Mouse (Mus musculus) CH12.LX (cell line): ENCODE results near the gene S100a13. TPM values are rescaled to one million over a fixed set of nuclear protein-coding genes. Genes with fewer than 3 reads are reported as not detected.
A peak's percentile ranks its signal among the peaks of the same experiment; 100 is the strongest.

Experiments
- DNase-seq: peaks from one replicate; pipeline ENCODE4 v3.0.0-alpha.2; 2013; ENCODE audit errors: extremely low read depth
- H3K27ac ChIP-seq: 2 replicates; pipeline ENCODE4 v1.5.1; 2012; ENCODE audit warnings: low read depth, mild to moderate bottlenecking, control low read depth, moderate library complexity; ENCODE audit not compliant: insufficient read depth
- H3K27me3 ChIP-seq: replicated peaks from 2 replicates; pipeline ENCODE3; 2012; ENCODE audit warnings: inconsistent platforms
- H3K36me3 ChIP-seq, 2 experiments: replicated peaks in 1 of 2; 2 replicates each; pipeline versions ENCODE3 to v1.6.1; 2012; ENCODE audit warnings: inconsistent platforms in 1 of 2, low read length in 1 of 2, mild to moderate bottlenecking in 1 of 2, mixed read lengths in 1 of 2, moderate library complexity in 1 of 2; ENCODE audit not compliant: control insufficient read depth in 1 of 2, insufficient read depth in 1 of 2
- H3K4me1 ChIP-seq, 2 experiments: 2 replicates each; pipeline ENCODE4 v1.6.1; 2012; ENCODE audit warnings: inconsistent platforms in 1 of 2, moderate library complexity in 1 of 2; ENCODE audit not compliant: insufficient read depth in 2 of 2, control insufficient read depth in 1 of 2
- H3K4me2 ChIP-seq: 2 replicates; pipeline ENCODE4 v1.6.1; 2012; ENCODE audit warnings: low read depth, mild to moderate bottlenecking, control low read depth; ENCODE audit not compliant: poor library complexity, insufficient read depth, severe bottlenecking
- H3K4me3 ChIP-seq, 3 experiments: fragments of 150-350 bp in 1 of 3; sonication (generic) in 1 of 3; replicated peaks in 1 of 3; 2 replicates each; pipeline versions ENCODE3 to v1.5.1; 2011 to 2012; ENCODE audit warnings: low read depth in 2 of 3, low read length in 2 of 3, mild to moderate bottlenecking in 2 of 3, moderate library complexity in 2 of 3, control low read depth in 1 of 3, improper control_type of control experiment in 1 of 3, inconsistent platforms in 1 of 3, mixed read lengths in 1 of 3; ENCODE audit not compliant: poor library complexity in 1 of 3
- H3K79me2 ChIP-seq: replicated peaks from 2 replicates; pipeline ENCODE4 v1.6.1; 2012; ENCODE audit warnings: mild to moderate bottlenecking, moderate library complexity; ENCODE audit not compliant: control insufficient read depth, poor library complexity, insufficient read depth, severe bottlenecking; ENCODE audit errors: extremely low read depth
- H3K9ac ChIP-seq: 2 replicates; pipeline ENCODE4 v1.6.1; 2012; ENCODE audit warnings: low read depth, mild to moderate bottlenecking, control low read depth, moderate library complexity; ENCODE audit not compliant: insufficient read depth
- H3K9me3 ChIP-seq: replicated peaks from 2 replicates; pipeline ENCODE3; 2012; ENCODE audit warnings: low read length, inconsistent platforms, mixed read lengths
- CTCF ChIP-seq, 2 experiments: IDR thresholded peaks in 1 of 2; conservative IDR thresholded peaks in 1 of 2; 2 replicates each; pipeline ENCODE4 v1.5.1; 2011 to 2012; ENCODE audit warnings: low read depth in 2 of 2, low read length in 2 of 2, improper control_type of control experiment in 1 of 2, inconsistent platforms in 1 of 2, mild to moderate bottlenecking in 1 of 2, moderate library complexity in 1 of 2
- ELF1 ChIP-seq: IDR thresholded peaks from 2 replicates; pipeline ENCODE4 v1.6.1; 2014; ENCODE audit warnings: low read depth, mild to moderate bottlenecking, inconsistent platforms, low read length, improper control_type of control experiment
- ETS1 ChIP-seq: conservative IDR thresholded peaks from 2 replicates; pipeline ENCODE4 v1.6.1; 2012; ENCODE audit warnings: low read depth, mild to moderate bottlenecking, inconsistent platforms, low read length, improper control_type of control experiment, moderate library complexity
- HCFC1 ChIP-seq: IDR thresholded peaks from 2 replicates; pipeline ENCODE4 v1.6.1; 2012; ENCODE audit warnings: low read depth, mild to moderate bottlenecking, inconsistent platforms, low read length, improper control_type of control experiment
- JUN ChIP-seq: IDR thresholded peaks from 2 replicates; pipeline ENCODE4 v1.6.1; 2011; ENCODE audit warnings: low read depth, mild to moderate bottlenecking, low read length, improper control_type of control experiment, moderate library complexity; ENCODE audit not compliant: insufficient read depth
- JUND ChIP-seq: conservative IDR thresholded peaks from 2 replicates; pipeline ENCODE4 v1.6.1; 2011; ENCODE audit warnings: low read depth, low read length, improper control_type of control experiment
- NELFE ChIP-seq: IDR thresholded peaks from 2 replicates; pipeline ENCODE4 v1.6.1; 2011; ENCODE audit warnings: low read depth, low read length, improper control_type of control experiment
- POLR2A ChIP-seq: IDR thresholded peaks from 2 replicates; pipeline ENCODE4 v1.6.1; 2011; ENCODE audit warnings: low read depth, mild to moderate bottlenecking, improper control_type of control experiment, low read length
- RAD21 ChIP-seq: IDR thresholded peaks from 2 replicates; pipeline ENCODE4 v1.6.1; 2011; ENCODE audit warnings: low read depth, mild to moderate bottlenecking, low read length, improper control_type of control experiment, moderate library complexity
- SIN3A ChIP-seq: IDR thresholded peaks from 2 replicates; pipeline ENCODE4 v1.6.1; 2012; ENCODE audit warnings: low read length, improper control_type of control experiment, inconsistent platforms
- SMC3 ChIP-seq: IDR thresholded peaks from 2 replicates; pipeline ENCODE4 v1.6.1; 2011; ENCODE audit warnings: low read depth, low read length, improper control_type of control experiment
- TBP ChIP-seq: conservative IDR thresholded peaks from 2 replicates; pipeline ENCODE4 v1.6.1; 2011; ENCODE audit warnings: low read depth, low read length, improper control_type of control experiment
- TCF12 ChIP-seq: IDR thresholded peaks from 2 replicates; pipeline ENCODE4 v1.6.1; 2014; ENCODE audit warnings: low read depth, mild to moderate bottlenecking, inconsistent platforms, low read length, improper control_type of control experiment
- USF1 ChIP-seq: IDR thresholded peaks from 2 replicates; pipeline ENCODE4 v1.6.1; 2014; ENCODE audit warnings: low read depth, mild to moderate bottlenecking, inconsistent platforms, low read length, improper control_type of control experiment
- ZC3H11A ChIP-seq: IDR thresholded peaks from 2 replicates; pipeline ENCODE4 v1.6.1; 2012; ENCODE audit warnings: low read depth, mild to moderate bottlenecking, inconsistent platforms, low read length, improper control_type of control experiment
- dilution Hi-C: fragments of 300-500 bp; cut with MboI; formaldehyde crosslinking; loops from 2 replicates; pipeline ENCODE4 v1.14.3; 2020; ENCODE audit warnings: low sequenced_read_pairs; ENCODE audit not compliant: extremely low pct_unique_long_range_greater_than_20kb, extremely low pct_ligation_motif_present
- in situ Hi-C: fragments of 300-500 bp; cut with MboI; formaldehyde crosslinking; loops from 3 replicates; pipeline ENCODE4 v1.14.3; 2019; ENCODE audit warnings: low sequenced_read_pairs, low pct_ligation_motif_present, low pct_unique_long_range_greater_than_20kb, mixed read lengths
- polyA plus RNA-seq: library from polyadenylated mRNA; unstranded; fragments of >175 nt; gene quantifications from 2 replicates; pipeline ENCODE4 v1.2.1, GENCODE M21; 2012; ENCODE audit warnings: low read depth; ENCODE audit not compliant: insufficient read length
- total RNA-seq, 2 experiments: library from RNA; depleted of rRNA; stranded (reverse); fragments of 300-350 nt in 1 of 2; fragments of >200 nt in 1 of 2; gene quantifications; 2 replicates each; pipeline ENCODE4 v1.2.3; 2012 to 2014

S100a13 gene
- total and polyA plus RNA-seq, 3 experiments: 19.3 to 41.6 (median 35.5) TPM

- Histone ChIP-seq H3K9ac (no peak overlapping the region), H3K4me2 (no peak overlapping the region), H3K79me2 (no peaks in the 10 kb centered on the region), H3K36me3 (no peaks in the 10 kb centered on the region), H3K27ac (no peak overlapping the region), H3K4me3 (no peak overlapping the region), H3K27me3 (peaks cover 6% of the 10 kb centered on the region), H3K4me1 (peaks cover 9 to 10% of the 10 kb centered on the region in 2 experiments; a peak in 2 of 4 replicates), H3K9me3 (peaks cover 11% of the 10 kb centered on the region)
- TF ChIP-seq CTCF (conservative IDR thresholded peaks at IDR 0.05 in 1 of 2, IDR thresholded peaks at IDR 0.05 in 1 of 2; ENCODE audit: low read depth in 2 of 2, low read length in 2 of 2): peak in 1 of 2 experiments; percentile 16; a peak in 2 of 4 replicates
- no peak for TF ChIP-seq ETS1
- in situ Hi-C loops (loop anchor here (5.0 kb wide), 1 partner anchor 50 kb away; no protein-coding TSS in a partner anchor), dilution Hi-C loops (no loop called here)
- DNase-seq: no peak
These were observed 46.5 kb upstream of the S100a13 start for GRCm38 (mm10) chr3:90467618-90468300.

GRCm38 (mm10) chr3:90472213-90472612 lies 42.0 kb upstream of the S100a13 start:
- peaks cover 2 to 12% of the 10 kb centered on the region in 2 experiments; a peak in 2 of 4 replicates for H3K4me1 ChIP-seq
- H3K79me2 ChIP-seq: peaks cover 12% of the 10 kb centered on the region
- no peaks in the 10 kb centered on the region for H3K36me3 ChIP-seq
- in situ Hi-C loops (no loop called here), dilution Hi-C loops (no loop called here)
- H3K9ac ChIP-seq: no peak overlapping the region
- H3K9me3 ChIP-seq: no peaks in the 10 kb centered on the region
- no peaks in the 10 kb centered on the region for H3K27me3 ChIP-seq
- H3K4me2 ChIP-seq: no peak overlapping the region
- H3K4me3 ChIP-seq: no peak overlapping the region
- peak; percentile 79 for DNase-seq
- TF ChIP-seq TCF12 (0 out of 2 replicates have a peak, but pooled peaks have one; percentile 19), ZC3H11A (no peak), RAD21 (peak; percentile 5), ELF1 (peak; percentile 92), SIN3A (peak; percentile 56; the same call in 1 of the 2 replicates), JUN (no peak), USF1 (no peak), POLR2A (peak; percentile 38; the same call in 1 of the 2 replicates), HCFC1 (peak; percentile 59), NELFE (peak; percentile 45; the same call in 1 of the 2 replicates), TBP (0 out of 2 replicates have a peak, but pooled peaks have one; percentile 36), SMC3 (peak; percentile 33; the same call in 1 of the 2 replicates), CTCF (conservative IDR thresholded peaks at IDR 0.05 in 1 of 2, IDR thresholded peaks at IDR 0.05 in 1 of 2; ENCODE audit: low read depth in 2 of 2, low read length in 2 of 2) (peak; percentile 63 to 76), JUND (no peak)
- 0 out of 2 replicates have a peak overlapping the region, but pooled peaks have one; percentile 13 for H3K27ac ChIP-seq
